Mouse (Mus musculus): ENCODE results near the gene Nim1k. TPM values are rescaled to one million over a fixed set of nuclear protein-coding genes. Genes with fewer than 3 reads are reported as not detected.

The Nim1k gene
- polyA plus RNA-seq, 1 experiment, result 0.88 TPM

DNA sequence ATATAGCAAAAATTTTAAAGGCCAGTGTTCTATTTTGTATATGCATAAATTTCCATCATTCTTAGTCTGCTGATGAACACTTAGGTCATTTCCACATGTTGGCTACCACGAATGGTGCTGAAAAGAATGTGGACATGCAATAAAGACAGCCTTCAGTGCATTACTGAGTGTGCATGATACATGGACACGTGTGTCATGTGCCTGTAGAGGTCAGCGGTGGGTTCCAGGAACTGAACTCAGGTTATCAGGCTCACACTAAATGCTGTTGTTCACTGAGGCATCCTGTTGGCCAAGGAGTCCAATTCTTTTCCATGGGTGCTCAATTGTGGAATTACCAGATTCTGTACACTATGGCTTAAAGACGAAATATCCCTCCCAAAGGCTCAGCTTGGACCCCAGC lies 27.9 kb upstream of the Nim1k start:
- WGBS, result 76% methylated on average over 4 of the region's 4 CpGs
- Histone ChIP-seq H3K4me1 (ENCODE audit: control insufficient read depth, insufficient read depth, low read length) (no peaks in the 10 kb centered on the region), H3K36me3 (ENCODE audit: control insufficient read depth, insufficient read depth, low read length) (peaks cover 2% of the 10 kb centered on the region), H3K4me3 (ENCODE audit: insufficient read depth, low read depth, low read length) (no peak overlapping the region), H3K27me3 (replicated peaks; ENCODE audit: control insufficient read depth, insufficient read depth, low read length) (no peaks in the 10 kb centered on the region), H3K27ac (ENCODE audit: insufficient read depth, low read depth, low read length) (no peak overlapping the region)
- TF ChIP-seq CTCF (conservative IDR thresholded peaks at IDR 0.05; ENCODE audit: insufficient read depth, insufficient read length, low read depth, low read length) (no peak), POLR2A (IDR thresholded peaks at IDR 0.05; ENCODE audit: low read depth, low read length) (no peak)
- no peak for DNase-seq

DNA sequence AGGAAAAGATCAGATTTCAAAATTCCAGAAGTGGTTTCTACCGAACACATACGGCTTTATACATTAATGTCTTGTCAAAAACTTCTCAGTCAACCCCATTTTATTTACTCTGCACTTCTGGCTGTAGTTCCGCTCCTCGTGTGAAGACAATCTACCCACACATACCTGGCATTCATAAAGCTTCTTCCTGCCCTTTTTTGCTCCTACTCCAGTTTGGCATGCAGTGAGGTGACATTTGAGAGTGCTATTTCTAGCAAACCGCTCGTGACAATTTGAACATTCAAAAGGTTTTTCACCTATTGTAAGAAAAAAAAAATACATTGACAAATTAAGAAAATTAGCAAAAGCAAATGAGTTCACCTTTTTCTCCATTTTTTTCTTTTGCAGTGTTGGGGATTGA lies 12.9 kb upstream of the Nim1k start:
- DNase-seq, result no peak
- Histone ChIP-seq H3K27me3 (replicated peaks; ENCODE audit: control insufficient read depth, insufficient read depth, low read length) (no peaks in the 10 kb centered on the region), H3K4me1 (ENCODE audit: control insufficient read depth, insufficient read depth, low read length) (no peaks in the 10 kb centered on the region), H3K4me3 (ENCODE audit: insufficient read depth, low read depth, low read length) (no peak overlapping the region), H3K36me3 (ENCODE audit: control insufficient read depth, insufficient read depth, low read length) (peaks cover 8% of the 10 kb centered on the region), H3K27ac (ENCODE audit: insufficient read depth, low read depth, low read length) (no peak overlapping the region)
- TF ChIP-seq CTCF (conservative IDR thresholded peaks at IDR 0.05; ENCODE audit: insufficient read depth, insufficient read length, low read depth, low read length), result no peak
- no peak for TF ChIP-seq POLR2A (IDR thresholded peaks at IDR 0.05; ENCODE audit: low read depth, low read length)
- 64% methylated on average over 6 of the region's 6 CpGs for WGBS

DNA sequence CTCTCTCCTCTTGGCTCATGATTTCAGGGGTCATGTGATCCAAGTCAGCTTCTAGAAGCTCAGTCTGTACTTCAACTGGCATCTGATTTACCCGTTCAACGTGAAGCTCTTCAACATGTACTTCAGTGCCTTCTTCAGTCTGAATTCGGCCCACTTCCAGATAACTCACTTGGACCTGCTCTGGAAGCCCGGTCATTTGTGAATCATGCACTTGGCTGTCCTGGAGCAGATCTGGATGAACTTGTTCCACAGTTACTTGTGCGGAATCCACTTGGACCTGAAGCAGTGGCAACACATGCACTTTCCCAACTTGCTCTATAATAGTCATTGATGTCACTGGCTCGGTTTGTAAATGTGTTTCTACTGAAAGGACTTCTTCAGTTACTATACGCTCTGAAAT lies 10.8 kb upstream of the Nim1k start:
- no peaks in the 10 kb centered on the region for H3K4me1 ChIP-seq (ENCODE audit: control insufficient read depth, insufficient read depth, low read length)
- WGBS, result 84% methylated on average over 7 of the region's 7 CpGs
- DNase-seq, result no peak
- no peak overlapping the region for H3K4me3 ChIP-seq (ENCODE audit: insufficient read depth, low read depth, low read length)
- H3K36me3 ChIP-seq (ENCODE audit: control insufficient read depth, insufficient read depth, low read length), result peaks cover 8% of the 10 kb centered on the region
- TF ChIP-seq CTCF (conservative IDR thresholded peaks at IDR 0.05; ENCODE audit: insufficient read depth, insufficient read length, low read depth, low read length) (no peak), POLR2A (IDR thresholded peaks at IDR 0.05; ENCODE audit: low read depth, low read length) (no peak)
- H3K27ac ChIP-seq (ENCODE audit: insufficient read depth, low read depth, low read length), result no peak overlapping the region
- H3K27me3 ChIP-seq (replicated peaks; ENCODE audit: control insufficient read depth, insufficient read depth, low read length), result no peaks in the 10 kb centered on the region

GRCm38 (mm10) chr13:119756831-119757230 lies 1.1 kb upstream of the Nim1k start:
- peak; percentile 12 for DNase-seq
- TF ChIP-seq CTCF (conservative IDR thresholded peaks at IDR 0.05; ENCODE audit: insufficient read depth, insufficient read length, low read depth, low read length), result no peak
- TF ChIP-seq POLR2A (IDR thresholded peaks at IDR 0.05; ENCODE audit: low read depth, low read length), result no peak
- no peaks in the 10 kb centered on the region for H3K27me3 ChIP-seq (replicated peaks; ENCODE audit: control insufficient read depth, insufficient read depth, low read length)
- no peaks in the 10 kb centered on the region for H3K36me3 ChIP-seq (ENCODE audit: control insufficient read depth, insufficient read depth, low read length)
- no peak overlapping the region for H3K27ac ChIP-seq (ENCODE audit: insufficient read depth, low read depth, low read length)
- peaks cover 3% of the 10 kb centered on the region; the same call in 1 of the 2 replicates for H3K4me1 ChIP-seq (ENCODE audit: control insufficient read depth, insufficient read depth, low read length)
- no peak overlapping the region for H3K4me3 ChIP-seq (ENCODE audit: insufficient read depth, low read depth, low read length)
- WGBS, result 38% methylated on average over 5 of the region's 5 CpGs

GRCm38 (mm10) chr13:119755141-119755547 lies 538 bp downstream of the Nim1k start:
- H3K36me3 ChIP-seq (ENCODE audit: control insufficient read depth, insufficient read depth, low read length), result no peaks in the 10 kb centered on the region
- H3K27ac ChIP-seq (ENCODE audit: insufficient read depth, low read depth, low read length), result peak overlapping the region; percentile 43
- peaks cover 3% of the 10 kb centered on the region; the same call in 1 of the 2 replicates for H3K4me1 ChIP-seq (ENCODE audit: control insufficient read depth, insufficient read depth, low read length)
- TF ChIP-seq POLR2A (IDR thresholded peaks at IDR 0.05; ENCODE audit: low read depth, low read length) (no peak), CTCF (conservative IDR thresholded peaks at IDR 0.05; ENCODE audit: insufficient read depth, insufficient read length, low read depth, low read length) (no peak)
- WGBS, result under 1% methylated on average over 16 of the region's 16 CpGs
- H3K27me3 ChIP-seq (replicated peaks; ENCODE audit: control insufficient read depth, insufficient read depth, low read length), result no peaks in the 10 kb centered on the region
- peak; percentile 73 for DNase-seq
- H3K4me3 ChIP-seq (ENCODE audit: insufficient read depth, low read depth, low read length), result peak overlapping the region; percentile 51

- no peak for DNase-seq
- no peaks in the 10 kb centered on the region for H3K27me3 ChIP-seq (replicated peaks; ENCODE audit: control insufficient read depth, insufficient read depth, low read length)
- H3K4me3 ChIP-seq (ENCODE audit: insufficient read depth, low read depth, low read length), result no peak overlapping the region
- H3K27ac ChIP-seq (ENCODE audit: insufficient read depth, low read depth, low read length), result no peak overlapping the region
- peaks cover 3% of the 10 kb centered on the region; the same call in 1 of the 2 replicates for H3K4me1 ChIP-seq (ENCODE audit: control insufficient read depth, insufficient read depth, low read length)
- H3K36me3 ChIP-seq (ENCODE audit: control insufficient read depth, insufficient read depth, low read length), result no peaks in the 10 kb centered on the region
- TF ChIP-seq POLR2A (IDR thresholded peaks at IDR 0.05; ENCODE audit: low read depth, low read length) (no peak), CTCF (conservative IDR thresholded peaks at IDR 0.05; ENCODE audit: insufficient read depth, insufficient read length, low read depth, low read length) (no peak)
- WGBS, result 52% methylated on average over 3 of the region's 3 CpGs
Measured at GRCm38 (mm10) chr13:119754635-119755020, 1.1 kb downstream of the Nim1k start.

DNA sequence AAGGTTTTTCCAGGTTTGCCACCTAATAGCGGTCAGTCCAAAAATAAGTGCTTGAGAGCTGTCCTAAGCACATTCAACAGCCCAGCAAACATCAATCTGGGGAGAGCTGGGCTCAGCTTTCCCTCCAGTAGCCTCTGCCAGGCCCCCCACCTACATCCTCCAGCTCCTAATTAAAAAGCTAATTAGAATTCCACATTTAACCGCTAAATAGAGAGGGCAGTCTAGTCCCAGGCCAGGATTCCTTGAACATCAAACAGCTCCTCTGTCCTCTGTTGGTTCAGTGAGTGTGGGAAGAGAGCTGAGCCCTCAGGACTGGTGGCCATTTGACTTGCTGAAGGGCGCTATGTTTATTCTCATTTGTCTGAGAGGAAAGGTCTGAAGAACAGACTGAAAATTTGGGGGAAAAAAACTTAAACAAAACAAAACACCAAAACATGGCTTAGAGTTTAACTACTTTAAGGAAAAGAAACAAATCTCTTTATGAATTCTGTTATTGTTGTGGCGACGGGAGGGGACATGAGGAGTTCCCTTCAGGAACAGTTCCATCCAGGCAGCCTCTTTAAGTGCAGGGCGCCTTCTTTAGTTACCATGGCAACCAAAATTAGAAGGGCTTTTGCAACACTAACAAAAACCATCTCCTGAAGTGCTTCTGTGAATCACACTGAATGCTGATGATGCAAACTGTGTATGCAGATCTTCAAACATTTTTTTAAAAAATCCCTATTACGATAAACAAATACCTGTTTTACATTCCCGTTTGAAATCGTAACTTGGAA lies 1.6 kb downstream of the Nim1k start:
- no peak for DNase-seq
- TF ChIP-seq POLR2A (IDR thresholded peaks at IDR 0.05; ENCODE audit: low read depth, low read length) (no peak), CTCF (conservative IDR thresholded peaks at IDR 0.05; ENCODE audit: insufficient read depth, insufficient read length, low read depth, low read length) (no peak)
- Histone ChIP-seq H3K27ac (ENCODE audit: insufficient read depth, low read depth, low read length) (no peak overlapping the region), H3K4me1 (ENCODE audit: control insufficient read depth, insufficient read depth, low read length) (peaks cover 3% of the 10 kb centered on the region; the same call in 1 of the 2 replicates), H3K27me3 (replicated peaks; ENCODE audit: control insufficient read depth, insufficient read depth, low read length) (no peaks in the 10 kb centered on the region), H3K36me3 (ENCODE audit: control insufficient read depth, insufficient read depth, low read length) (no peaks in the 10 kb centered on the region), H3K4me3 (ENCODE audit: insufficient read depth, low read depth, low read length) (no peak overlapping the region)
- WGBS, result 78% methylated on average over 9 of the region's 9 CpGs
